In the genomic region with DNA sequence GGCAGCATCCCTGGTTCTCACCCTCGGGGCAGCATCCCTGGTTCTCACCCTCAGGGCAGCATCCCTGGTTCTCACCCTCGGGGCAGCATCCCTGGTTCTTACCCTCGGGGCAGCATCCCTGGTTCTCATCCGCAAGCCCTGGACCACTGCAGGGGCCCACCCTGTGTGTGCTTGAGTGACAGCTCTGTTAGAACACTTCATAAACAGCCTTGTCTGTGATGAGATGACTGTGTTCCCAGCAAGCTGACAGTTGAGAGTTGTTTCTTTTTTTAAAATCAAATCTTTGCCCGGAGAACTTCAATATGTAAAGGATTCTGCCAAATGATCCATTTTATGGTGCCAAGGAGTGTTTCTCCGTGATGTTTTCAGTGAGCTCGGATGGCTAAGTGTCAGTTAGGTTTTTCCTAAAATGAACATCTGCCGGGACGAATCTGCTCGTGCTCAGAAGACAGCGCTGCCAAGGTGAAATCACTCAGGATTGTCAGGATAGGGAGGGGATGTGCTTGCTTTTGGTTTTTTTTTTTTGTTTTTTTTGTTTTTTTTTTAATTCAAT, we compare ENCODE assay signal across 11 mouse cellular contexts. TPM values are rescaled to one million over a fixed set of nuclear protein-coding genes. Genes with fewer than 3 reads are reported as not detected.
DNase-seq lines count a peak whose midpoint lies in the region; ATAC-seq and TF ChIP-seq lines count a peak whose summit lies in the region.
"Had no signal": no experiment of that assay in that cellular context is flagged by ENCODE, and none has a peak within 500 bp of the region (broad histone marks: within the 10 kb centered on the region; RNA-seq: fewer than 3 reads in every experiment).

No protein-coding gene starts in this region.

- no peaks in the 10 kb centered on the region for H3K9me3 ChIP-seq in kidney, embryonic 16.5 days (ENCODE audit: low read length)
- no peaks in the 10 kb centered on the region for H3K9me3 ChIP-seq in forebrain, postnatal 0 days (ENCODE audit: low read length)
- H3K9me3 ChIP-seq: midbrain, embryonic 12.5 days had no signal

- intact Hi-C loops in gastrocnemius, adult 2 months (cut with DNase I): no loop called here

- H3K27ac ChIP-seq in gastrocnemius, adult 2 months: peak overlapping the region; percentile 92
- H3K27ac ChIP-seq in kidney, embryonic 16.5 days (ENCODE audit: low read length): peak overlapping the region; percentile 88
- peak overlapping the region; percentile 59; the same call in 1 of the 2 replicates for H3K27ac ChIP-seq in forebrain, postnatal 0 days (ENCODE audit: low read depth, low read length)
- no peak overlapping the region for H3K27ac ChIP-seq in thymus, adult 2 months (ENCODE audit: control insufficient read depth, insufficient read depth, low read length)

- no peak overlapping the region for H3K4me2 ChIP-seq in kidney, embryonic 16.5 days (replicated peaks; ENCODE audit: low read depth, low read length)
- H3K4me2 ChIP-seq in forebrain, postnatal 0 days (ENCODE audit: low read depth): peak overlapping the region; percentile 15; the same call in 1 of the 2 replicates
- H3K4me2 ChIP-seq: liver, embryonic 11.5 days; midbrain, embryonic 12.5 days had no signal

- peaks cover 23% of the 10 kb centered on the region for H3K36me3 ChIP-seq in kidney, embryonic 16.5 days (ENCODE audit: insufficient read depth, low read length)
- no peaks in the 10 kb centered on the region for H3K36me3 ChIP-seq in forebrain, postnatal 0 days (ENCODE audit: insufficient read depth)
- H3K36me3 ChIP-seq in thymus, adult 2 months (ENCODE audit: control insufficient read depth, insufficient read depth, low read length): no peaks in the 10 kb centered on the region
- H3K36me3 ChIP-seq: midbrain, embryonic 12.5 days had no signal

- 50% methylated on average over 11 of the region's 11 CpGs for WGBS in kidney, embryonic 16.5 days
- 35% methylated on average over 11 of the region's 11 CpGs for WGBS in forebrain, postnatal 0 days
- 93% methylated on average over 11 of the region's 11 CpGs for WGBS in thymus, adult 2 months

- no peaks in the 10 kb centered on the region for H3K27me3 ChIP-seq in kidney, embryonic 16.5 days (ENCODE audit: insufficient read depth, low read length)
- H3K27me3 ChIP-seq in forebrain, postnatal 0 days (ENCODE audit: insufficient read depth, low read length): no peaks in the 10 kb centered on the region
- H3K27me3 ChIP-seq in thymus, adult 2 months (ENCODE audit: control insufficient read depth, insufficient read depth, low read length): no peaks in the 10 kb centered on the region

- no peak for ATAC-seq in kidney, embryonic 16.5 days (ENCODE audit: low FRiP score, low TSS enrichment)
- ATAC-seq in forebrain, postnatal 0 days: peak; percentile 73

- peaks cover 35% of the 10 kb centered on the region for H3K4me1 ChIP-seq in kidney, embryonic 16.5 days (ENCODE audit: insufficient read depth, low read length)
- peaks cover 25% of the 10 kb centered on the region for H3K4me1 ChIP-seq in forebrain, postnatal 0 days (ENCODE audit: insufficient read depth)
- H3K4me1 ChIP-seq in thymus, adult 2 months (replicated peaks; ENCODE audit: control insufficient read depth, insufficient read depth, low read length): peaks cover 36% of the 10 kb centered on the region

- no peak for DNase-seq in gastrocnemius, adult 2 months
- no peak for DNase-seq in gastrocnemius, postnatal 25 days
- DNase-seq in kidney, postnatal 4 days: no peak
- DNase-seq in brain, adult 2 months (ENCODE audit: low read depth, low spot score): peak; percentile 72
- peak; percentile 73 for DNase-seq in forebrain, postnatal 0 days
- DNase-seq in c-Kit-positive CD71-positive TER-119-positive erythroid progenitor cells, embryonic 14.5 days (ENCODE audit: low spot score): no peak
- DNase-seq in thymus, adult 2 months: no peak
- DNase-seq: cerebellum, adult 11 months had no signal

- no peak overlapping the region for H3K9ac ChIP-seq in kidney, embryonic 16.5 days (replicated peaks; ENCODE audit: low read length)
- no peak overlapping the region for H3K9ac ChIP-seq in forebrain, postnatal 0 days
- H3K9ac ChIP-seq: midbrain, embryonic 12.5 days had no signal

- TF ChIP-seq CTCF in gastrocnemius, adult 2 months (IDR thresholded peaks at IDR 0.05): no peak
- TF ChIP-seq CTCF in forebrain, postnatal 0 days (IDR thresholded peaks at IDR 0.05; ENCODE audit: low read depth): no peak
- no peak for TF ChIP-seq CTCF in thymus, adult 2 months (IDR thresholded peaks at IDR 0.05; ENCODE audit: borderline replicate concordance, control insufficient read depth, extremely low read depth, insufficient read depth, low read length, poor library complexity)

- no peak for TF ChIP-seq POLR2A in thymus, adult 2 months (IDR thresholded peaks at IDR 0.05; ENCODE audit: control insufficient read depth, extremely low read depth, insufficient read depth, low read length, poor library complexity)

- H3K4me3 ChIP-seq in gastrocnemius, adult 2 months: peak overlapping the region; percentile 64
- H3K4me3 ChIP-seq in kidney, embryonic 16.5 days (ENCODE audit: low read length): no peak overlapping the region
- no peak overlapping the region for H3K4me3 ChIP-seq in forebrain, postnatal 0 days (ENCODE audit: low read depth, low read length)
- no peak overlapping the region for H3K4me3 ChIP-seq in thymus, adult 2 months (ENCODE audit: control insufficient read depth, insufficient read depth, low read length)
- H3K4me3 ChIP-seq: midbrain, embryonic 12.5 days had no signal

RNA-seq across cellular contexts. Expression of a gene that starts 54.2 kb away (rescaled TPM):
- total RNA-seq in gastrocnemius, adult 2 months (2021): 10 to 100 TPM; 12.0 to 18.4 TPM
- 10 to 100 TPM; 11.8 to 13.0 TPM for total RNA-seq in gastrocnemius, postnatal 25 days (2021)
- polyA plus RNA-seq in kidney, embryonic 16.5 days (2015; fragmentation: Nextera tagmentation; extraction: Ambion mirVana): 41.9 and 47.4 TPM in 2 replicates
- total RNA-seq in forebrain, postnatal 0 days (2014; rRNA removed): 18.2 and 21.9 TPM in 2 replicates
- 8.8 and 14.7 TPM in 2 replicates for polyA plus RNA-seq in forebrain, postnatal 0 days (2015; fragmentation: Nextera tagmentation; extraction: Ambion mirVana)
- 45.6 and 46.8 TPM in 2 replicates for polyA plus RNA-seq in thymus, adult 2 months (2012; rRNA removed)

Comparison
In these comparisons a context has a peak if more than half of its experiments do, and no peak if none do; other contexts are left out.
1. DNase-seq: peak in brain, adult 2 months (single experiment) and forebrain, postnatal 0 days (single experiment); none in gastrocnemius, adult 2 months (single experiment), gastrocnemius, postnatal 25 days (single experiment), kidney, postnatal 4 days (0 of 2), c-Kit-positive CD71-positive TER-119-positive erythroid progenitor cells, embryonic 14.5 days (single experiment) and thymus, adult 2 months (single experiment).